Comparison of ENCODE assay signal across 11 mouse cellular contexts in the genomic region with DNA sequence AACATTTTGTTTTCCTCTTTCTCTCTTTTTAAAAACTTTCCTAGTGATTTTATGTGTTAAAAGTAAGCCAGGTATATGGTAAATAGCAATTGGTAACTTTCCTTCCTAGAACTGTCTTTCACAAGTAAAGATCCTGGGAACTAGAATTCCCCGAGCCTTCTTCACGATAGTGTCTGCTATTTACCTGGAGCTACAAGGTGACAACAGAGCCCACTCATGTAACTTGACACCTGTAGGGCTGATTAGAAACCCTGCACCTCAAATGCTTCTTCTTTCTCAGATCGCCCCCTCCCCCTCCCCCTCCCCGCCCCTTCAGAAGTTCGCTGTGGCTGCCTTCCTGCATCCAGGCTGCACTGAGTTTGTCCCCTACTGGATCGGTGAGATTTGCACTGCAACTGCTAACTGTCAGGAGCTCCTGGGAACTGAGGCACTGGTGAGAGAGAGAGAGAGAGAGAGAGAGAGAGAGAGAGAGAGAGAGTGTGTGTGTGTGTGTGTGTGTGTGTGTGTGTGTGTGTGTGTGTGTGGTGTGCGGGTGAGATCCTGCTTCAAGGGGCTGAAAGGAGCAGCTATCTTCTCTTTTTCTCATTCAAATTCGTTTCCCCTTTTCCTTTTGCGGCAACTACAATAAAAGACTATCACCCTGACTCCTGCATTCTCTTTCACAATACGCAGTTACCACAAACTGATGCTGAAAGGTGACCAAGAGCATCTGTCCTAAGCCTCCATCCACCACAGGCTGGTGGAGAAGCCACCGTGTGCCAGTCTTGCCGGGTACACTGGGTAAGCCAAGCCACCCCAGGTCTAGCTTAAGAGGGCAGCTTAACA.
DNase-seq lines count a peak whose midpoint lies in the region; ATAC-seq and TF ChIP-seq lines count a peak whose summit lies in the region.
"Had no signal": no experiment of that assay in that cellular context is flagged by ENCODE, and none has a peak within 500 bp of the region (broad histone marks: within the 10 kb centered on the region; RNA-seq: fewer than 3 reads in every experiment).

No protein-coding gene starts in this region.

- no peak for TF ChIP-seq POLR2A in ES-Bruce4 (IDR thresholded peaks at IDR 0.05; ENCODE audit: insufficient read depth, low read length)

- 34% methylated on average over 12 of the region's 12 CpGs for WGBS in heart, embryonic 16.5 days
- WGBS in neural tube, embryonic 13.5 days, result 11% methylated on average over 9 of the region's 12 CpGs

- no peak for TF ChIP-seq CTCF in ES-Bruce4 (IDR thresholded peaks at IDR 0.05; ENCODE audit: low read depth, low read length)

- no peak overlapping the region for H3K4me3 ChIP-seq in heart, embryonic 16.5 days (ENCODE audit: low read length)
- H3K4me3 ChIP-seq in ES-Bruce4 (ENCODE audit: low read depth, low read length), result no peak overlapping the region
- H3K4me3 ChIP-seq in neural tube, embryonic 13.5 days, result no peak overlapping the region

- no peak for DNase-seq in heart, postnatal 10 days
- DNase-seq in induced T-regulatory cell, adult 2 months (ENCODE audit: low read depth), result peak; percentile 63
- DNase-seq in c-Kit-positive CD71-positive TER-119-positive erythroid progenitor cells, embryonic 14.5 days (ENCODE audit: low spot score), result no peak
- no peak for DNase-seq in frontal cortex, postnatal 10 days (ENCODE audit: low spot score in 2 of 2)
- no peak for DNase-seq in kidney, postnatal 25 days
- DNase-seq: cerebellum, adult 9-11 months; right cerebral cortex, adult 18-20 months had no signal

- 0 out of 2 replicates have a peak, but pooled peaks have one; percentile 18 for TF ChIP-seq EP300 in ES-Bruce4 (IDR thresholded peaks at IDR 0.05; ENCODE audit: insufficient read depth, low read depth, low read length)

- H3K9ac ChIP-seq in heart, embryonic 16.5 days (ENCODE audit: low read length), result peak overlapping the region; percentile 34
- H3K9ac ChIP-seq in ES-Bruce4 (ENCODE audit: low read depth, poor library complexity, severe bottlenecking), result no peak overlapping the region
- no peak overlapping the region for H3K9ac ChIP-seq in neural tube, embryonic 13.5 days

- peaks cover 64% of the 10 kb centered on the region for H3K4me1 ChIP-seq in heart, embryonic 16.5 days (ENCODE audit: control insufficient read depth, insufficient read depth, low read length)
- H3K4me1 ChIP-seq in ES-Bruce4 (ENCODE audit: control insufficient read depth, insufficient read depth, low read length), result no peaks in the 10 kb centered on the region
- H3K4me1 ChIP-seq in neural tube, embryonic 13.5 days (replicated peaks), result peaks cover 44% of the 10 kb centered on the region

- intact Hi-C loops in heart, postnatal 10 days (cut with DNase I), result loop anchor here (10.0 kb wide), 1 partner anchor 738 kb away; no protein-coding TSS in a partner anchor

- ATAC-seq in heart, embryonic 16.5 days (replicated peaks; ENCODE audit: extremely low read depth, insufficient read depth, low FRiP score), result no peak
- no peak for ATAC-seq in neural tube, embryonic 13.5 days (ENCODE audit: low read depth)
- ATAC-seq: Patski had no signal

- H3K4me2 ChIP-seq in heart, embryonic 16.5 days (ENCODE audit: low read depth, low read length), result peak overlapping the region; percentile 27
- H3K4me2 ChIP-seq in neural tube, embryonic 13.5 days, result 0 out of 2 replicates have a peak overlapping the region, but pooled peaks have one; percentile 6

- no peaks in the 10 kb centered on the region for H3K36me3 ChIP-seq in heart, embryonic 16.5 days (ENCODE audit: control insufficient read depth, insufficient read depth)
- H3K36me3 ChIP-seq in ES-Bruce4 (ENCODE audit: control insufficient read depth, insufficient read depth, low read length, poor library complexity, severe bottlenecking), result no peaks in the 10 kb centered on the region
- no peaks in the 10 kb centered on the region for H3K36me3 ChIP-seq in neural tube, embryonic 13.5 days

- H3K27me3 ChIP-seq in heart, embryonic 16.5 days (ENCODE audit: control insufficient read depth, insufficient read depth, low read length), result no peaks in the 10 kb centered on the region
- no peaks in the 10 kb centered on the region for H3K27me3 ChIP-seq in ES-Bruce4 (ENCODE audit: control insufficient read depth, insufficient read depth, low read length, poor library complexity, severe bottlenecking)
- H3K27me3 ChIP-seq in neural tube, embryonic 13.5 days, result peaks cover 8% of the 10 kb centered on the region
- H3K27me3 ChIP-seq: Patski had no signal

- no peaks in the 10 kb centered on the region for H3K9me3 ChIP-seq in heart, embryonic 16.5 days (replicated peaks; ENCODE audit: control insufficient read depth, low read length)
- H3K9me3 ChIP-seq in ES-Bruce4 (replicated peaks; ENCODE audit: control insufficient read depth, insufficient read depth, low read length, poor library complexity, severe bottlenecking), result peaks cover 2% of the 10 kb centered on the region; the same call in 1 of the 2 replicates
- no peaks in the 10 kb centered on the region for H3K9me3 ChIP-seq in neural tube, embryonic 13.5 days

- no peak overlapping the region for H3K27ac ChIP-seq in heart, embryonic 16.5 days (ENCODE audit: low read length)
- H3K27ac ChIP-seq in ES-Bruce4 (ENCODE audit: insufficient read depth, low read length), result no peak overlapping the region
- H3K27ac ChIP-seq in neural tube, embryonic 13.5 days (replicated peaks), result no peak overlapping the region
